Mouse (Mus musculus) forebrain, embryonic 16.5 days (tissue): Measurements from ENCODE around the gene Fam173a. TPM values are rescaled to one million over a fixed set of nuclear protein-coding genes. Genes with fewer than 3 reads are reported as not detected.
A peak's percentile ranks its signal among the peaks of the same experiment; 100 is the strongest.

Experiments
- ATAC-seq: fragments of 200-750 bp; cut with Nextera tagmentation; 2 replicates; pipeline ENCODE4 v1.8.0; 2017; ENCODE audit warnings: mild to moderate bottlenecking, moderate library complexity
- H3K27ac ChIP-seq: fragments of 300-500 bp; sonication (generic); 2 replicates; pipeline ENCODE4 v1.5.1; 2014; ENCODE audit warnings: low read length, control low read depth
- H3K27me3 ChIP-seq: fragments of 300-500 bp; sonication (generic); replicated peaks from 2 replicates; pipeline ENCODE4 v1.6.1; 2014; ENCODE audit warnings: low read length; ENCODE audit not compliant: control insufficient read depth, insufficient read depth
- H3K36me3 ChIP-seq: fragments of 300-500 bp; sonication (generic); 2 replicates; pipeline ENCODE4 v1.6.1; 2014; ENCODE audit not compliant: control insufficient read depth, insufficient read depth
- H3K4me1 ChIP-seq: fragments of 300-500 bp; sonication (generic); replicated peaks from 2 replicates; pipeline ENCODE4 v1.6.1; 2014; ENCODE audit warnings: low read length; ENCODE audit not compliant: control insufficient read depth, insufficient read depth
- H3K4me2 ChIP-seq: fragments of 300-500 bp; sonication (generic); 2 replicates; pipeline ENCODE4 v1.6.1; 2014; ENCODE audit warnings: mild to moderate bottlenecking, low read length, control low read depth
- H3K4me3 ChIP-seq: fragments of 300-500 bp; sonication (generic); replicated peaks from 2 replicates; pipeline ENCODE4 v1.5.1; 2014; ENCODE audit warnings: mild to moderate bottlenecking, low read length, control low read depth
- H3K9ac ChIP-seq: fragments of 300-500 bp; sonication (generic); replicated peaks from 2 replicates; pipeline ENCODE4 v1.6.1; 2014; ENCODE audit warnings: low read depth, low read length, control low read depth
- H3K9me3 ChIP-seq: fragments of 300-500 bp; sonication (generic); 2 replicates; pipeline ENCODE4 v1.6.1; 2016; ENCODE audit warnings: low read length; ENCODE audit not compliant: control insufficient read depth
- WGBS: fragments of 180-500 bp; shearing (Covaris S2); extraction: QIAGEN DNeasy Blood & Tissue Kit; methylation state at CpG from one replicate; pipeline ENCODE4 v1.1.7; 2014; 5-methylcytosine and 5-hydroxymethylcytosine counted together
- polyA plus RNA-seq: library from polyadenylated mRNA; unstranded; fragments of >200 nt; fragmentation: Nextera tagmentation; extraction: Ambion mirVana; gene quantifications from 2 replicates; pipeline ENCODE4 v1.2.1, GENCODE M21; 2015

The Fam173a gene
- polyA plus RNA-seq, 1 experiment from 2014 or later, result 76.5 TPM

- 0% methylated on average over 18 of the region's 18 CpGs for WGBS
- H3K9me3 ChIP-seq, result no peaks in the 10 kb centered on the region
- H3K4me3 ChIP-seq, result peak within 1 kb of the TSS; percentile 72
- peak within 1 kb of the TSS; percentile 99 for H3K4me2 ChIP-seq
- H3K9ac ChIP-seq, result peak within 1 kb of the TSS; percentile 77
- H3K4me1 ChIP-seq, result peaks cover 46% of the 10 kb centered on the region
- H3K36me3 ChIP-seq, result peaks cover 13% of the 10 kb centered on the region; the same call in 1 of the 2 replicates
- peaks cover 13% of the 10 kb centered on the region; the same call in 1 of the 2 replicates for H3K27me3 ChIP-seq
- peak; percentile 87 for ATAC-seq
- peak within 1 kb of the TSS; percentile 67 for H3K27ac ChIP-seq
Measured at GRCm38 (mm10) chr17:25823452-25823851, 30.8 kb upstream of the Fam173a start, which contains the start of gene Wdr24. Gene Wdr24, plus strand, starts transcription at chr17:25823627.

- Histone ChIP-seq H3K36me3 (peaks cover 10% of the 10 kb centered on the region), H3K9ac (no peak overlapping the region), H3K4me3 (no peak overlapping the region), H3K27me3 (peaks cover 21% of the 10 kb centered on the region; the same call in 1 of the 2 replicates), H3K27ac (no peak overlapping the region), H3K4me1 (peaks cover 5% of the 10 kb centered on the region), H3K9me3 (no peaks in the 10 kb centered on the region), H3K4me2 (no peak overlapping the region)
- 10% methylated on average over 46 of the region's 46 CpGs for WGBS
- ATAC-seq, result no peak
Measured at GRCm38 (mm10) chr17:25818851-25819780, 26.4 kb upstream of the Fam173a start.

DNA sequence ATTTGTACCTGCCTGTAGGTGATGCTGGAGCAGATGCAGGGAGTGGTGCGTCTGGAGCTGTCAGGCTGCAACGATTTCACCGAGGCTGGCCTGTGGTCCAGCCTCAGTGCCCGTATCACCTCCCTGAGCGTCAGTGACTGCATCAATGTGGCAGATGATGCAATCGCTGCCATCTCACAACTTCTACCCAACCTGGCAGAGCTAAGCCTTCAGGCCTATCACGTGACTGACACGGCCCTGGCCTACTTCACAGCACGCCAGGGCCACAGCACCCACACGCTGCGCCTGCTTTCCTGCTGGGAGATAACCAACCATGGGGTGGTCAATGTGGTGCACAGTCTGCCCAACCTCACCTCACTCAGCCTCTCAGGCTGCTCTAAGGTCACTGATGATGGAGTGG, 25.0 kb upstream of the Fam173a start:
- Histone ChIP-seq H3K9ac (no peak overlapping the region), H3K27ac (no peak overlapping the region), H3K4me1 (peaks cover 11% of the 10 kb centered on the region), H3K4me2 (no peak overlapping the region), H3K9me3 (no peaks in the 10 kb centered on the region), H3K4me3 (no peak overlapping the region), H3K27me3 (peaks cover 21% of the 10 kb centered on the region; the same call in 1 of the 2 replicates), H3K36me3 (peaks cover 10% of the 10 kb centered on the region)
- ATAC-seq, result no peak
- 86% methylated on average over 11 of the region's 11 CpGs for WGBS

GRCm38 (mm10) chr17:25813471-25813870, 20.8 kb upstream of the Fam173a start:
- H3K4me3 ChIP-seq, result peak overlapping the region; percentile 25
- H3K4me1 ChIP-seq, result peaks cover 27% of the 10 kb centered on the region
- ATAC-seq, result no peak

GRCm38 (mm10) chr17:25810890-25811289, 18.2 kb upstream of the Fam173a start:
- Histone ChIP-seq H3K9ac (no peak overlapping the region), H3K4me3 (no peak overlapping the region), H3K36me3 (no peaks in the 10 kb centered on the region), H3K27ac (no peak overlapping the region), H3K4me1 (peaks cover 34% of the 10 kb centered on the region), H3K27me3 (no peaks in the 10 kb centered on the region), H3K9me3 (no peaks in the 10 kb centered on the region), H3K4me2 (peak overlapping the region; percentile 98)
- ATAC-seq, result no peak
- 71% methylated on average over 4 of the region's 4 CpGs for WGBS

More at GRCm38 (mm10) chr17:25813471-25813870, 20.8 kb upstream of the Fam173a start:
- H3K36me3 ChIP-seq, result peaks cover 3% of the 10 kb centered on the region
- peaks cover 9% of the 10 kb centered on the region; the same call in 1 of the 2 replicates for H3K27me3 ChIP-seq
- H3K27ac ChIP-seq, result peak overlapping the region; percentile 18; the same call in 1 of the 2 replicates
- H3K4me2 ChIP-seq, result peak overlapping the region; percentile 42
- H3K9me3 ChIP-seq, result no peaks in the 10 kb centered on the region
- peak overlapping the region; percentile 9; the same call in 1 of the 2 replicates for H3K9ac ChIP-seq
- 2% methylated on average over 20 of the region's 20 CpGs for WGBS

GRCm38 (mm10) chr17:25809606-25810340, 17.1 kb upstream of the Fam173a start:
- Histone ChIP-seq H3K9me3 (no peaks in the 10 kb centered on the region), H3K4me2 (peak overlapping the region; percentile 98), H3K27me3 (no peaks in the 10 kb centered on the region), H3K4me3 (peak overlapping the region; percentile 71), H3K27ac (peak overlapping the region; percentile 88), H3K4me1 (peaks cover 34% of the 10 kb centered on the region), H3K36me3 (no peaks in the 10 kb centered on the region), H3K9ac (peak overlapping the region; percentile 82)
- 10% methylated on average over 25 of the region's 25 CpGs for WGBS
- ATAC-seq, result peak; percentile 45

DNA sequence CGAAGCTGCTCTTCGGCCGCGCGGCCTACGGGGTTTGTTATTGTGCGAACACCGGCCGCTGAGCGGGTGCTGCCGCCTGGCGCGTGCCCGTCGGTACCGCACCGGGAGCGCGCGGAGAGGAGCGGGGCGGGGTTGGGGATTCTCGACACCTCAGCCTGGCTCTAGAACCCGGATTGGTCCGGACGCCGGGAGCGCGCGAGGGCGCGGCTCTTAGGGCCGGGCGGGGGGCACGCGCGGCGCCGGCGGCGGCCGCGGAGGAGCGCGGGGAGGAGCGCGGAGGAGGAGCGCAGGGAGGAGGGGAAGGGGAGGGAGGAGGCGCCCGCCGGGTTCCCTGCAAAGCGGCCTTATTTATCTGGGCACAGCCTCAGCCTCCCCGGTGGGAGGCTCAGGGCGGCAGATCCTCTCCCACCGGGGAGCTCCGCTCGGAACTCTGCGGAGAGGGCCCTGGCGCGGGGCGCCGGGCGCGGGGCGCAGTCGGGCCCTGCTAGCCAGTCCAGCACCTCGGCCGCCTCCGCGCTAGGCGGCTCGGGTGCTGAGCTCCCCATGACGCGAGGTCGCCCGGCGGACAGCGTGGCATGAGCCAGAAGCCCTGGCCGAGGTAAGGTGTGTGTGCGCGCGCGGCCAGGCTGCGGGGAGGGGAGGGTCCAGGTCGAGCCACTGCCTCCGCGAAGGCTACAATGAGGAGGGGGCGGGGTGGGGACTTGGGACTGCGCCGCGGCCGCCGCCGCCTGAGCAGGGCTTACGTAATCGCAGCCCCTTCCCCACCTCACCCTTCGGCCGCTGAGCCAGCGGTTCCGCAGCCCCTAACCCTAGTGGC, 16.3 kb upstream of the Fam173a start, which contains the start of gene Fbxl16:
Gene Fbxl16, plus strand, starts transcription at position 297 of the 817 bp plus-strand sequence.
- ATAC-seq, result peak; percentile 90
- H3K4me1 ChIP-seq, result peaks cover 34% of the 10 kb centered on the region
- under 1% methylated on average over 76 of the region's 100 CpGs for WGBS

GRCm38 (mm10) chr17:25808028-25808427, 15.3 kb upstream of the Fam173a start:
- Histone ChIP-seq H3K36me3 (no peaks in the 10 kb centered on the region), H3K27me3 (no peaks in the 10 kb centered on the region), H3K9ac (peak overlapping the region; percentile 82), H3K27ac (peak overlapping the region; percentile 88), H3K4me2 (peak overlapping the region; percentile 98), H3K4me3 (peak overlapping the region; percentile 71), H3K4me1 (peaks cover 30% of the 10 kb centered on the region), H3K9me3 (no peaks in the 10 kb centered on the region)
- 43% methylated on average over 5 of the region's 5 CpGs for WGBS
- no peak; the same call in 1 of the 2 replicates for ATAC-seq

More for the DNA sequence above, 16.3 kb upstream of the Fam173a start, which contains the start of gene Fbxl16:
- Histone ChIP-seq H3K9me3 (no peaks in the 10 kb centered on the region), H3K4me3 (peak within 1 kb of the TSS; percentile 71), H3K9ac (peak within 1 kb of the TSS; percentile 82), H3K4me2 (peak within 1 kb of the TSS; percentile 98), H3K27me3 (no peaks in the 10 kb centered on the region), H3K27ac (peak within 1 kb of the TSS; percentile 88), H3K36me3 (no peaks in the 10 kb centered on the region)
